Mouse (Mus musculus) yolk sac, embryonic 10.5 days (tissue): ENCODE measurements at regions not wholly inside any gene's neighbourhood (a gene's known extent, or its start where the extent isn't known, plus 50 kb on each side); places are given as distances from the start of the nearest gene placed in this dataset.

Experiments used
- DNase-seq: peaks from one replicate; pipeline ENCODE4 v3.0.0-alpha.2; 2017; ENCODE audit warnings: low spot score

- DNase-seq = peak; percentile 9
These were observed 114.3 kb downstream of the Rab38 start for GRCm38 (mm10) chr7:88544393-88544792.

- no peak for DNase-seq
These were observed 115.0 kb downstream of the Rab38 start for GRCm38 (mm10) chr7:88544976-88545654.

DNA sequence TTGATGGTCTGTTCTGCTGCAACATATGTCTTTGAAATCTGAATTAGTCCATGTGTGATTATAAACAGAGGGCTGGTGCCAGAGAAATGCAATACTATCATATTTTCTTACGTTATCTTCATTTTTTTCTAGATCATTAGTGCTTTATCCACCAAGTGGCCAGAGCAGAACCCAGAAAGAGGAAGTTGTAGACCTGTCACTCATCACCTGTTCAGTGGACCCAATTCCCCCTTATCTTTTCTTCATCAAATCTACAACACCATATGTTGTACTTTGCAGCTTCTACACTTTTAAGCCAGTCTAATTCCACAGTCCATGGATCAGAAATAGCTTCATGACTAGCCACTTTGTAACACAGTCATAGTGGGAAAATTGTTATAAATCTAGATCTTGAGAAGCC, 145.0 kb downstream of the Rab38 start:
- DNase-seq = no peak

DNA sequence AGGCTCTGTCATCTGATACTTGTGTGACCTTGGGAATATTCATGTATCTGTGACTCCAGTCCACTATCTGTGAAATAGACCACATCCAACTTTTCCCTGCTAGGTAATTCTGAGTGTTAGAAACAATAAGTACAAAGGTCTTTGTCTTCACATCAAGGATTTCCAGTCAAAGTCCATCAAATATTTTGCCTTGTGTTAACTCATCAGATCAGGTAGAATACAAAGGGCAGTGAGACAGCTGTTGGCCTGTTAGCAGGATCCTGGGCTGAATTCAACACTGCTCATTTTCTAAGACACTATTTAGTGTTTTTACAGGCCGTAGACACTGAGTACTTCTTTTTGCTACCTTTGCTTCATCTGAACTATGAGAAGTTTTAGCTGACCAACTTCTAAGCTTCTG, 170.7 kb downstream of the Rab38 start:
- no peak for DNase-seq
